ENCODE assay signal across 8 mouse cellular contexts in the genomic region with DNA sequence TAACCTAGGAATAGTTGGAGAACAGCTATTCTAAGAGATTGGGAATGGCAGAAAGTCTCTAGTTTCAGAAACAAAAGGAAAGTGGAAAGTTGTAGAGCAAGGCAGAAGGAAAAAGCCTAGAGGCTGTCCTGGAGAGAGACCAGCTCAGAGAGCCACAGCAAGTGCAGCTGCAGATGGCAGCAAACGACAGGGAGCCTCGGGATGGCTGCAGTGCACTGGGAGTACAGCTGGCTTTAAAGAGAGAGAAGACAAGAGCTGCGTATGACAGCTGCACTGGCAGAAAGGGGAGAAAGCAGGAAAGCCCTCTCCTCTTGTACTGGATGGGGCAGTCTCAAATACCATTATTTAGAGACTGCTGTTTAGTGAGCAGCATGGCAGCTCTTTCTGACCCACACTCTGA. TPM values are rescaled to one million over a fixed set of nuclear protein-coding genes. Genes with fewer than 3 reads are reported as not detected.
A peak's percentile ranks its signal among the peaks of the same experiment; 100 is the strongest.
DNase-seq lines count a peak whose midpoint lies in the region; ATAC-seq and TF ChIP-seq lines count a peak whose summit lies in the region.

No protein-coding gene starts in this region.

- peak; percentile 42 for DNase-seq in kidney, adult 9 months
- no peak for DNase-seq in kidney, adult 11 months
- DNase-seq in Muller cell, postnatal 12 days (ENCODE audit: inconsistent ontology term) = peak; percentile 20
- DNase-seq in adrenal gland, postnatal 36 days = peak; percentile 57 to 65
- DNase-seq in kidney, postnatal 10 days = peak; percentile 66
- DNase-seq in thymus, adult 2 months = no peak
- no peak for DNase-seq in natural killer cell, adult 2 months (ENCODE audit: low spot score in 2 of 2)

- no peak overlapping the region for H3K27ac ChIP-seq in thymus, adult 2 months (ENCODE audit: control insufficient read depth, insufficient read depth, low read length)

- WGBS in thymus, adult 2 months = 37% methylated on average over 3 of the region's 3 CpGs

- TF ChIP-seq CTCF in thymus, adult 2 months (IDR thresholded peaks at IDR 0.05; ENCODE audit: borderline replicate concordance, control insufficient read depth, extremely low read depth, insufficient read depth, low read length, poor library complexity) = no peak

- no peaks in the 10 kb centered on the region for H3K27me3 ChIP-seq in thymus, adult 2 months (ENCODE audit: control insufficient read depth, insufficient read depth, low read length)

- no peaks in the 10 kb centered on the region for H3K4me1 ChIP-seq in thymus, adult 2 months (replicated peaks; ENCODE audit: control insufficient read depth, insufficient read depth, low read length)

- no peak overlapping the region for H3K4me3 ChIP-seq in thymus, adult 2 months (ENCODE audit: control insufficient read depth, insufficient read depth, low read length)

- TF ChIP-seq POLR2A in thymus, adult 2 months (IDR thresholded peaks at IDR 0.05; ENCODE audit: control insufficient read depth, extremely low read depth, insufficient read depth, low read length, poor library complexity) = no peak

- no peaks in the 10 kb centered on the region for H3K36me3 ChIP-seq in thymus, adult 2 months (ENCODE audit: control insufficient read depth, insufficient read depth, low read length)

- no peak for ATAC-seq in CD4-positive, CD25-positive, alpha-beta regulatory T cell, adult 4 months

RNA-seq across cellular contexts. Expression of gene Stxbp5l, which starts 37.7 kb away (rescaled TPM):
- 1 to 10 TPM; 2.5 to 2.6 TPM for total RNA-seq in adrenal gland, postnatal 36 days (2021)
- polyA plus RNA-seq in thymus, adult 2 months (2012; rRNA removed) = 0.05 and 0.14 TPM in 2 replicates
- polyA plus RNA-seq in CD4-positive, CD25-positive, alpha-beta regulatory T cell, adult 4 months (2017; shearing (Covaris generic)) = under 1 TPM in 1 of 2 experiments, not detected in 1; 0.26 TPM

Comparison
In these comparisons a context has a peak if more than half of its experiments do, and no peak if none do; other contexts are left out.
1. DNase-seq: peak in kidney, adult 9 months (single experiment), Muller cell, postnatal 12 days (single experiment), adrenal gland, postnatal 36 days (2 of 2) and kidney, postnatal 10 days (single experiment); none in kidney, adult 11 months (single experiment), thymus, adult 2 months (single experiment) and natural killer cell, adult 2 months (0 of 2).